Mouse (Mus musculus) right cerebral cortex, postnatal 25 days (tissue): ENCODE measurements around the gene Rfx7.
"Not testable (repeated sequence)": the region's sequence is repeated elsewhere in the genome, so short reads cannot be mapped to it uniquely, and the experiment has no call there.

Experiments
- DNase-seq: peaks from one replicate; pipeline ENCODE4 v3.0.0; 2022

Gene Rfx7

GRCm38 (mm10) chr9:72666352-72667021, 134.4 kb downstream of the Rfx7 start:
- not testable (repeated sequence) for DNase-seq

- DNase-seq = no peak
Observed at GRCm38 (mm10) chr9:72667126-72667525, 135.1 kb downstream of the Rfx7 start.

- DNase-seq = no peak
Observed at GRCm38 (mm10) chr9:72669383-72669782, 137.3 kb downstream of the Rfx7 start.

GRCm38 (mm10) chr9:72672361-72672760, 140.3 kb downstream of the Rfx7 start:
- DNase-seq = peak; percentile 60
